Mouse (Mus musculus) limb, embryonic 10.5 days (tissue): ENCODE data around the gene Zbtb39. TPM values are rescaled to one million over a fixed set of nuclear protein-coding genes. Genes with fewer than 3 reads are reported as not detected.

ENCODE experiments used
- DNase-seq: peaks from one replicate; pipeline ENCODE4 v3.0.0-alpha.2; 2017; ENCODE audit warnings: low spot score
- H3K27ac ChIP-seq: fragments of 300-500 bp; sonication (generic); 2 replicates; pipeline ENCODE4 v1.5.1; 2016; ENCODE audit warnings: mild to moderate bottlenecking
- H3K27me3 ChIP-seq: fragments of 300-500 bp; sonication (generic); 2 replicates; pipeline ENCODE4 v1.6.1; 2016; ENCODE audit warnings: low read depth, mild to moderate bottlenecking; ENCODE audit not compliant: poor library complexity, severe bottlenecking
- H3K36me3 ChIP-seq: fragments of 300-500 bp; sonication (generic); 2 replicates; pipeline ENCODE4 v1.6.1; 2016; ENCODE audit warnings: mild to moderate bottlenecking, moderate library complexity
- H3K4me1 ChIP-seq: fragments of 300-500 bp; sonication (generic); 2 replicates; pipeline ENCODE4 v1.6.1; 2016
- H3K4me3 ChIP-seq: fragments of 300-500 bp; sonication (generic); 2 replicates; pipeline ENCODE4 v1.5.1; 2016; ENCODE audit warnings: mild to moderate bottlenecking, moderate library complexity
- H3K9me3 ChIP-seq: fragments of 300-500 bp; sonication (generic); replicated peaks from 2 replicates; pipeline ENCODE4 v1.6.1; 2016; ENCODE audit warnings: mild to moderate bottlenecking
- WGBS: fragments of 180-500 bp; shearing (Covaris S2); methylation state at CpG from one replicate; pipeline ENCODE4 v1.1.7; 2016; 5-methylcytosine and 5-hydroxymethylcytosine counted together
- polyA plus RNA-seq: library from polyadenylated mRNA; unstranded; fragments of >200 nt; fragmentation: Nextera tagmentation; extraction: Ambion mirVana; gene quantifications from 2 replicates; pipeline ENCODE4 v1.2.1, GENCODE M21; 2016

Zbtb39 gene
- polyA plus RNA-seq, result 5.1 and 5.5 TPM in 2 replicates

- peak; percentile 89 for DNase-seq
- WGBS, result 10% methylated on average over 50 of the region's 61 CpGs
Observed at GRCm38 (mm10) chr10:127739083-127739660, at the start of gene Zbtb39. Zbtb39 (plus strand) TSS chr10:127739538.

GRCm38 (mm10) chr10:127691053-127691452 is 48.3 kb upstream of the Zbtb39 start:
- Histone ChIP-seq H3K9me3 (no peaks in the 10 kb centered on the region), H3K27me3 (no peaks in the 10 kb centered on the region), H3K27ac (no peak overlapping the region), H3K4me1 (no peaks in the 10 kb centered on the region), H3K36me3 (peaks cover 69% of the 10 kb centered on the region), H3K4me3 (no peak overlapping the region)
- 38% methylated on average over 1 of the region's 1 CpGs for WGBS
- DNase-seq, result no peak

More at GRCm38 (mm10) chr10:127739083-127739660, at the start of gene Zbtb39:
- H3K4me3 ChIP-seq, result peak within 1 kb of the TSS; percentile 100
- no peaks in the 10 kb centered on the region for H3K9me3 ChIP-seq
- H3K27ac ChIP-seq, result peak within 1 kb of the TSS; percentile 97
- H3K27me3 ChIP-seq, result no peaks in the 10 kb centered on the region
- H3K4me1 ChIP-seq, result peaks cover 19% of the 10 kb centered on the region
- peaks cover 32% of the 10 kb centered on the region for H3K36me3 ChIP-seq

GRCm38 (mm10) chr10:127694636-127695035 is 44.7 kb upstream of the Zbtb39 start:
- no peak overlapping the region for H3K27ac ChIP-seq
- DNase-seq, result no peak
- H3K9me3 ChIP-seq, result no peaks in the 10 kb centered on the region
- 59% methylated on average over 2 of the region's 2 CpGs for WGBS
- H3K27me3 ChIP-seq, result no peaks in the 10 kb centered on the region
- H3K4me1 ChIP-seq, result no peaks in the 10 kb centered on the region
- H3K4me3 ChIP-seq, result no peak overlapping the region
- H3K36me3 ChIP-seq, result peaks cover 90% of the 10 kb centered on the region

GRCm38 (mm10) chr10:127695775-127696174 is 43.6 kb upstream of the Zbtb39 start:
- H3K4me3 ChIP-seq, result no peak overlapping the region
- DNase-seq, result no peak
- H3K27ac ChIP-seq, result no peak overlapping the region
- no peaks in the 10 kb centered on the region for H3K9me3 ChIP-seq
- WGBS, result 93% methylated on average over 7 of the region's 7 CpGs
- H3K36me3 ChIP-seq, result peaks cover 85% of the 10 kb centered on the region
- no peaks in the 10 kb centered on the region for H3K4me1 ChIP-seq
- H3K27me3 ChIP-seq, result no peaks in the 10 kb centered on the region

- Histone ChIP-seq H3K27ac (no peak overlapping the region), H3K36me3 (peaks cover 59% of the 10 kb centered on the region), H3K4me3 (no peak overlapping the region), H3K27me3 (no peaks in the 10 kb centered on the region), H3K4me1 (no peaks in the 10 kb centered on the region), H3K9me3 (no peaks in the 10 kb centered on the region)
- WGBS, result 93% methylated on average over 7 of the region's 7 CpGs
- no peak for DNase-seq
Observed at GRCm38 (mm10) chr10:127698966-127699365, 40.4 kb upstream of the Zbtb39 start.

GRCm38 (mm10) chr10:127703299-127703698 is 36.0 kb upstream of the Zbtb39 start:
- 36% methylated on average over 4 of the region's 4 CpGs for WGBS
- Histone ChIP-seq H3K4me1 (no peaks in the 10 kb centered on the region), H3K9me3 (no peaks in the 10 kb centered on the region), H3K27me3 (no peaks in the 10 kb centered on the region), H3K36me3 (peaks cover 20% of the 10 kb centered on the region), H3K4me3 (no peak overlapping the region), H3K27ac (no peak overlapping the region)
- no peak for DNase-seq

- H3K4me3 ChIP-seq, result no peak overlapping the region
- H3K27ac ChIP-seq, result no peak overlapping the region
- no peaks in the 10 kb centered on the region for H3K9me3 ChIP-seq
- WGBS, result 83% methylated on average over 2 of the region's 2 CpGs
- DNase-seq, result no peak
- H3K4me1 ChIP-seq, result no peaks in the 10 kb centered on the region
- H3K36me3 ChIP-seq, result peaks cover 10% of the 10 kb centered on the region
- no peaks in the 10 kb centered on the region for H3K27me3 ChIP-seq
Observed at GRCm38 (mm10) chr10:127704293-127704692, 35.0 kb upstream of the Zbtb39 start.

- H3K4me3 ChIP-seq, result no peak within 1 kb of the TSS
- H3K27ac ChIP-seq, result no peak within 1 kb of the TSS
- no peak for DNase-seq
- H3K27me3 ChIP-seq, result no peaks in the 10 kb centered on the region
- no peaks in the 10 kb centered on the region for H3K4me1 ChIP-seq
- H3K9me3 ChIP-seq, result no peaks in the 10 kb centered on the region
- H3K36me3 ChIP-seq, result peaks cover 5% of the 10 kb centered on the region; the same call in 1 of the 2 replicates
- 70% methylated on average over 2 of the region's 2 CpGs for whole genome bisulfite sequencing
Observed at GRCm38 (mm10) chr10:127704766-127705220, 34.5 kb upstream of the Zbtb39 start, which contains the start of gene Myo1a. Myo1a (plus strand) TSS chr10:127705170.

- H3K36me3 ChIP-seq, result no peaks in the 10 kb centered on the region
- no peaks in the 10 kb centered on the region for H3K27me3 ChIP-seq
- 87% methylated on average over 4 of the region's 4 CpGs for WGBS
- H3K27ac ChIP-seq, result no peak overlapping the region
- H3K4me1 ChIP-seq, result no peaks in the 10 kb centered on the region
- DNase-seq, result no peak
- H3K4me3 ChIP-seq, result no peak overlapping the region
- H3K9me3 ChIP-seq, result no peaks in the 10 kb centered on the region
Observed at GRCm38 (mm10) chr10:127705783-127706182, 33.6 kb upstream of the Zbtb39 start.

GRCm38 (mm10) chr10:127707721-127708120 is 31.6 kb upstream of the Zbtb39 start:
- Histone ChIP-seq H3K27me3 (no peaks in the 10 kb centered on the region), H3K9me3 (no peaks in the 10 kb centered on the region), H3K4me1 (peaks cover 5% of the 10 kb centered on the region), H3K36me3 (no peaks in the 10 kb centered on the region), H3K4me3 (no peak overlapping the region), H3K27ac (no peak overlapping the region)
- WGBS, result 88% methylated on average over 7 of the region's 7 CpGs
- no peak for DNase-seq

- H3K9me3 ChIP-seq, result no peaks in the 10 kb centered on the region
- no peaks in the 10 kb centered on the region for H3K36me3 ChIP-seq
- no peak for DNase-seq
- 82% methylated on average over 3 of the region's 3 CpGs for WGBS
- H3K27me3 ChIP-seq, result no peaks in the 10 kb centered on the region
- H3K27ac ChIP-seq, result no peak overlapping the region
- H3K4me1 ChIP-seq, result peaks cover 11% of the 10 kb centered on the region
- no peak overlapping the region for H3K4me3 ChIP-seq
Observed at GRCm38 (mm10) chr10:127708850-127709370, 30.4 kb upstream of the Zbtb39 start.

GRCm38 (mm10) chr10:127710331-127710730 is 29.0 kb upstream of the Zbtb39 start:
- DNase-seq, result no peak
- Histone ChIP-seq H3K36me3 (no peaks in the 10 kb centered on the region), H3K27ac (no peak overlapping the region), H3K27me3 (no peaks in the 10 kb centered on the region), H3K4me3 (no peak overlapping the region), H3K9me3 (no peaks in the 10 kb centered on the region), H3K4me1 (peaks cover 11% of the 10 kb centered on the region)
- 81% methylated on average over 13 of the region's 13 CpGs for WGBS

- no peak for DNase-seq
- WGBS, result 68% methylated on average over 6 of the region's 6 CpGs
Observed at GRCm38 (mm10) chr10:127712736-127713135, 26.6 kb upstream of the Zbtb39 start.

More at GRCm38 (mm10) chr10:127712736-127713135, 26.6 kb upstream of the Zbtb39 start:
- no peaks in the 10 kb centered on the region for H3K9me3 ChIP-seq
- H3K4me1 ChIP-seq, result peaks cover 14% of the 10 kb centered on the region
- H3K27ac ChIP-seq, result no peak overlapping the region
- no peaks in the 10 kb centered on the region for H3K27me3 ChIP-seq
- H3K36me3 ChIP-seq, result no peaks in the 10 kb centered on the region
- no peak overlapping the region for H3K4me3 ChIP-seq
